Mouse (Mus musculus) limb, embryonic 13.5 days (tissue): ENCODE data around the gene Trim71. TPM values are rescaled to one million over a fixed set of nuclear protein-coding genes. Genes with fewer than 3 reads are reported as not detected.

Experiments
- ATAC-seq: fragments of 200-750 bp; cut with Nextera tagmentation; 2 replicates; pipeline ENCODE4 v1.8.0; 2017; ENCODE audit warnings: low read depth, moderate number of reproducible peaks, moderate TSS enrichment; ENCODE audit not compliant: low FRiP score
- H3K27ac ChIP-seq: fragments of 300-500 bp; sonication (generic); 2 replicates; pipeline ENCODE4 v1.5.1; 2015; ENCODE audit warnings: inconsistent platforms, mild to moderate bottlenecking, moderate library complexity
- H3K27me3 ChIP-seq: fragments of 300-500 bp; sonication (generic); 2 replicates; pipeline ENCODE4 v1.6.1; 2015; ENCODE audit warnings: mild to moderate bottlenecking, inconsistent platforms
- H3K36me3 ChIP-seq: fragments of 300-500 bp; sonication (generic); 2 replicates; pipeline ENCODE4 v1.6.1; 2015; ENCODE audit warnings: inconsistent platforms, mild to moderate bottlenecking, moderate library complexity
- H3K4me1 ChIP-seq: fragments of 300-500 bp; sonication (generic); 2 replicates; pipeline ENCODE4 v1.6.1; 2015; ENCODE audit warnings: inconsistent platforms
- H3K4me2 ChIP-seq: fragments of 300-500 bp; sonication (generic); replicated peaks from 2 replicates; pipeline ENCODE4 v1.6.1; 2015; ENCODE audit warnings: inconsistent platforms, mild to moderate bottlenecking, moderate library complexity
- H3K4me3 ChIP-seq: fragments of 300-500 bp; sonication (generic); 2 replicates; pipeline ENCODE4 v1.5.1; 2015; ENCODE audit warnings: moderate library complexity, mild to moderate bottlenecking, inconsistent platforms
- H3K9ac ChIP-seq: fragments of 300-500 bp; sonication (generic); 2 replicates; pipeline ENCODE4 v1.6.1; 2015; ENCODE audit warnings: mild to moderate bottlenecking, inconsistent platforms
- H3K9me3 ChIP-seq: fragments of 300-500 bp; sonication (generic); 2 replicates; pipeline ENCODE4 v1.6.1; 2016; ENCODE audit warnings: inconsistent platforms
- WGBS: fragments of 180-500 bp; shearing (Covaris S2); methylation state at CpG from one replicate; pipeline ENCODE4 v1.1.7; 2015; 5-methylcytosine and 5-hydroxymethylcytosine counted together
- polyA plus RNA-seq: library from polyadenylated mRNA; unstranded; fragments of >200 nt; fragmentation: Nextera tagmentation; extraction: Ambion mirVana; gene quantifications from 2 replicates; pipeline ENCODE4 v1.2.1, GENCODE M21; 2015

Gene Trim71
- polyA plus RNA-seq, 1 experiment from 2014 or later = 0.62 TPM

DNA sequence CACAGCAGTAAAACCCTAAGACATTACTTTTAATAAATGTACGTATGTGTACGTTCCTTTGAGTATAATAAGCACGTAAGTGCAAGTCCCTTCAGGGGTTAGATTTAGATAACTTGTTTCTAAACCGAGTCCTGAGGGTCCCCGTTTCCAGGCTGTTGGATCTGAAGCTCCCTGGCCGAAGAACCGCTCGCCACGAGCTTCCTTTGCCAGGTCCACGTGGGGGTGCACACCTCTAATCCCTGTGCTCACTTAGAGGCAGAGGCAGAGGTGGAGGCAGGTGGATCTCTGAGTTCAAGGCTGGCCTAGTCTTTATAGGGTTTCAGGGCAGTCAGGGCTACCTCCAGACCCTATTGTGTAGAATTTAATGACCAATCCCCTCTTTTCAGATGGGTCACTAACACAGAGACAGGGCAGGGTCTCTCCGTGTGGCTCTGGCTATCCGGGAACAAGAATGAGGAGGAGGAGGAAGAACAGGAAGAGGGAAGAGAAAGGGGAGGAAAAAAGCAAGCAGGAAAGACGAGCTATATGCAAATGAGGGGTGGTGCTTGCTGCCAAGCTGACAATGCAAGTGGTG lies 46.2 kb downstream of the Trim71 start:
- 83% methylated on average over 13 of the region's 13 CpGs for WGBS
- H3K27me3 ChIP-seq = no peaks in the 10 kb centered on the region
- peaks cover 8% of the 10 kb centered on the region; the same call in 1 of the 2 replicates for H3K4me1 ChIP-seq
- no peak for ATAC-seq
- H3K4me2 ChIP-seq = no peak overlapping the region
- no peak overlapping the region for H3K4me3 ChIP-seq
- H3K36me3 ChIP-seq = peaks cover 16% of the 10 kb centered on the region
- no peak overlapping the region for H3K9ac ChIP-seq
- H3K27ac ChIP-seq = no peak overlapping the region
- H3K9me3 ChIP-seq = peaks cover 11% of the 10 kb centered on the region

DNA sequence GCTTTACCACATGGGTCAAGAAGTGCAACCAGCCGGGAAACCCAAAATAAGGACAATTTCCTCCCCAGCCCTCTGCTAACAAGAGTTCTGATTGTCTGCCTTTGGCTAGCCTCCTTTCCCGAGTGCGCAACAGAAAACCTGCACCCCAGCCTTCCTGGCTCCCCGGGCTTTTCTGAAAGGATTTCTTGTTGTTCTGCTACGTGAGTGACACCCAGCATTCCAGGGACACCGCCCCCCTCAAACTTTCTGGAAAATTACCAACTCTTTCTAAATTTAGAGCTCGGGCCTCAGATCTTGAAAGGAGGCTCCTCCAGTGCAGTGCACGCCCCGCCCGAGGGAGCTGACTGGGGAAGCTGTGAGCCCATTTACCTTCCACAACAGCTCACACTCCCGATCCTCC lies 48.8 kb downstream of the Trim71 start, which contains the start of gene C130032M10Rik:
Gene C130032M10Rik, plus strand, starts transcription at position 334 of the 400 bp plus-strand sequence.
- Histone ChIP-seq H3K4me2 (no peak within 1 kb of the TSS), H3K27ac (peak within 1 kb of the TSS; percentile 12; the same call in 1 of the 2 replicates), H3K27me3 (no peaks in the 10 kb centered on the region), H3K4me3 (no peak within 1 kb of the TSS), H3K4me1 (peaks cover 8% of the 10 kb centered on the region; the same call in 1 of the 2 replicates), H3K9me3 (peaks cover 29% of the 10 kb centered on the region), H3K9ac (no peak within 1 kb of the TSS), H3K36me3 (peaks cover 36% of the 10 kb centered on the region)
- no peak for ATAC-seq
- 83% methylated on average over 11 of the region's 11 CpGs for WGBS

DNA sequence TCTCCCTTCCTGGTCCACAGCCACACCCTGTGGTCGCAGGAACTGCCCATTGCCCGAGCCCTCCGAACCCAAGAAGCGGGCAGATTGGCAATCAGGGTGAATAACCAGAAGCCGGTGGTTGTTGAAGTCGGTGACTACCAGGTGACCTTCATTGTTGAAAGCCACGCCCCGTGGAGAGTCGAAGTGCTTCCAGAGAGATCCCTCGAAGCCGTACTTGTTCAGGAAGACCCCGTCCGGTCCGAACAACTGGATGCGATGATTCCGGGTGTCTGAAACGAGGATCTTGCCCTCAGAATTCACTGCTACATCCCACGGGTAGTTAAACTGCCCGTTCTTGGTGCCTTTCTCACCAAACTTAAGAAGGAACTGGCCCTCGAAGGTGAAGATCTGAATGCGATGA lies 51.3 kb downstream of the Trim71 start:
- H3K4me2 ChIP-seq = no peak overlapping the region
- H3K27me3 ChIP-seq = no peaks in the 10 kb centered on the region
- no peak overlapping the region for H3K9ac ChIP-seq
- peaks cover 46% of the 10 kb centered on the region for H3K36me3 ChIP-seq
- H3K27ac ChIP-seq = no peak overlapping the region
- ATAC-seq = no peak
- 96% methylated on average over 21 of the region's 21 CpGs for WGBS
- H3K4me1 ChIP-seq = peaks cover 8% of the 10 kb centered on the region; the same call in 1 of the 2 replicates
- peaks cover 29% of the 10 kb centered on the region for H3K9me3 ChIP-seq
- no peak overlapping the region for H3K4me3 ChIP-seq

DNA sequence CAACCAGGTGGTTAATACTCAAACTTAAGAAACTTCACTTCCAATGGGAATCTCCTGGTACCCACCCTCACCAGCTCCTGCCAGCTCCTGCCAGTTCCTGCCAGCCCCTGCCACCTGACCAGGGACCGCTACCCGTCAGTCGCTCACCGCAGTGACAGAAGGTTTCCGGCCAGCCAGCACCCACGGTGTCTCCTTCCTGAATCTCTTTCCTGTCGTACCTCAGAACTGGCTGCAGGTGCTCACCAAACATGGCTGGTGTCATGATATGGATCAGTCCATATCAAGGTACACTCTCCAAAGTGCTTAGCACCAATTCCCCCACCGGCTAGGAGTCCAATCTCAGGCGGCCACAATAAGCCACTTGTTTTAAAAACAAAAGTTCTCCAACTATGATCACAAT lies 54.4 kb downstream of the Trim71 start:
- no peak overlapping the region for H3K4me3 ChIP-seq
- 91% methylated on average over 9 of the region's 9 CpGs for WGBS
- peaks cover 46% of the 10 kb centered on the region for H3K36me3 ChIP-seq
- H3K4me2 ChIP-seq = no peak overlapping the region
- ATAC-seq = no peak
- no peaks in the 10 kb centered on the region for H3K4me1 ChIP-seq
- peaks cover 29% of the 10 kb centered on the region for H3K9me3 ChIP-seq
- no peak overlapping the region for H3K9ac ChIP-seq
- H3K27me3 ChIP-seq = no peaks in the 10 kb centered on the region
- H3K27ac ChIP-seq = no peak overlapping the region

DNA sequence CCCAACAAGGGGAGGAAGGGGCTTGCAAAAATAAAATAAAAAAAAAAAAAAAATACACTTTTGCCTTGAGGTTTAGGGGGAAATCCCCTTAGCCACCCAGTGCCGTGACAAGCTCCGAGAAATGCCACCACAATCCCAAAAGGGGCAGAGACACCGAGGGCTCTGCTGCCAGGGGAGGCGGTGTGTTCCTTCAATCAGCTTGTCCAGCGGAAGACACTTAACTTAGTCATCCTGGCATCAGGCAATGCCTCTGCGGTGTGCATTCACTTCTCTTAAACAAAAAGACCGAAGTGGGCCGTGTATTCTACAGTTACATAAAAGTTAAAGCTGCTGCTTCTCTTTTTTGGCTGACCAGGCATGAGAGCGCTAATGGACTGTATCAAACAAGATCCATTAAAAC lies 56.7 kb downstream of the Trim71 start:
- Histone ChIP-seq H3K27me3 (no peaks in the 10 kb centered on the region), H3K4me1 (no peaks in the 10 kb centered on the region), H3K36me3 (peaks cover 24% of the 10 kb centered on the region), H3K4me2 (no peak overlapping the region), H3K9me3 (peaks cover 12% of the 10 kb centered on the region), H3K9ac (no peak overlapping the region), H3K4me3 (no peak overlapping the region), H3K27ac (no peak overlapping the region)
- ATAC-seq = no peak
- WGBS = 90% methylated on average over 9 of the region's 9 CpGs

DNA sequence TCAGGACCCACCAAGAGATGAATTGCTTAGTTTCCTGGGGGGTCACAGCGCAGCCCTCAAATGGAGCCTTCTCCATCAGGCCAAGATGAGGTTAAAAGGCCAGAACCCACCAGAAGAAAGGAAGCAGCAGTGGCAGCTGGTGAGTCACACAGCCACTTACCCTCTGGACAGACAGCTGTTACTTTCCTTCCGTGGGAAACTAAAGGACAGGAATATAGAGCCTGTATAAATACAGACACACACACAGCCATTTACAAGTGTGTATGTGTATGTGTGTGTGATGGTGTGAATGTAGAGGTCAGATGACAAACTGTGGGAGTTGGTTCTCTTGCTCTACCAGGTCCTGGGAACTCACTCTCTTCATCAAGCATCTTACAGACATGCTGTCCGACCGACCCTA lies 57.6 kb downstream of the Trim71 start:
- 84% methylated on average over 4 of the region's 4 CpGs for WGBS

DNA sequence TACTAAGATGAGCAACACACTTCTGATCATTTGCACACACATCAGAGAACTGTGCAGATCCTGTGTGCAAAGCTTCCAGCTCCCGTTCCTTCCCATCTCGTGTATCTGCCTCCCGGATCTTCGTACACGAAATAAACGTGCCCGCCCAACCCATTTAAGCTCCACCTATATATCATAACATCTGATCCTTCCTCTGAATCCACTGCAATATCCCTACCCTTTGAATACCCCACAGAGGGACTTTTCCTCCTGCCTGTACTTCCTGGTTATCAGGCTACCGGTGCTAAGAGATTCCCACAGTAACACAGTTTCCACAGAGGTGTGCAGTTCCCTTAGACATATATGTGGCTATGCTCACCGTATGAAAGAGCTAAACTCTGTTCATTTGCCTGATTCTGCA lies 59.4 kb downstream of the Trim71 start, which contains the start of gene Ccr4:
Gene Ccr4, minus strand, starts transcription at position 101 of the 400 bp plus-strand sequence.
- 80% methylated on average over 9 of the region's 9 CpGs for WGBS
- H3K27ac ChIP-seq = no peak within 1 kb of the TSS
- 0 out of 2 replicates have a peak, but pooled peaks cover 9% of the 10 kb centered on the region for H3K36me3 ChIP-seq
- no peak within 1 kb of the TSS for H3K4me3 ChIP-seq
- ATAC-seq = no peak
- no peak within 1 kb of the TSS for H3K9ac ChIP-seq
- no peak within 1 kb of the TSS for H3K4me2 ChIP-seq
- H3K4me1 ChIP-seq = no peaks in the 10 kb centered on the region
- 0 out of 2 replicates have a peak, but pooled peaks cover 4% of the 10 kb centered on the region for H3K9me3 ChIP-seq
- H3K27me3 ChIP-seq = no peaks in the 10 kb centered on the region

More for the DNA sequence above, 57.6 kb downstream of the Trim71 start:
- H3K27me3 ChIP-seq = no peaks in the 10 kb centered on the region
- H3K9ac ChIP-seq = no peak overlapping the region
- H3K4me1 ChIP-seq = no peaks in the 10 kb centered on the region
- peaks cover 17% of the 10 kb centered on the region for H3K36me3 ChIP-seq
- no peak overlapping the region for H3K27ac ChIP-seq
- no peak overlapping the region for H3K4me2 ChIP-seq
- 0 out of 2 replicates have a peak, but pooled peaks cover 8% of the 10 kb centered on the region for H3K9me3 ChIP-seq
- H3K4me3 ChIP-seq = no peak overlapping the region
- ATAC-seq = no peak

DNA sequence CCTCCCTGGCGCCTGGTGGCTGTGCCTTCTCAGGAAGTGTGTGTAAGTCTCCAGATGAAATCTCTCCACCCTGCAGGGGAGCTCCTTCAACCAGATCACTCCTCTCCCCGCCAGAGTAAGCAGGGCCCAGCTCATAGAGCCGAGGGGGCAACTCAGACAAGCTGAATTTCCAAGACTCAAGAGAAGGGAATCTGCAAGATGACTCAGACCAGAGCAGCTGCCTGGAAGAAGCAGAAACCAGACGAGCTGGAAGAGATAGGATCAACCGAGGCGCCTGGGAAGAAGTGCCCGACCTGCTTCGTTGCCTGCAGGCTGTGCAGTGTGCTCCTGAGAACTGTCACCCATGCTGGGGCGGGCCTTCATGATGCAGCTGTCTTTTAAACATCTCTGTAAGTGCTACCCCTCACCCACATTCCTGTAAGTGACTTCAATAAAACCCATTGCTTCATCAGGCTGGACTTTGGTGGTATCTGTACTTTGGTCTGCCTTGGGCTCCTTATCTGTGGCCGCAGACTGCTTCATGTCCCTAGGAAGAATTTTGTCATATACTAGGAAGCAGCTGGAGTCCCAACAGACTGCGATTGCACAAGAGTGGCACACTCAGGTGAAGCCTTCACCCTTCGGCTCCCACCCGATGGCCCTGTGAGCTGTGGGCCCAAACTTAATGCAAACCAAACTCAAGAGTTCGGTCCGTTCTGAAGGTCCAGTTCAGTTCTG lies 61.3 kb downstream of the Trim71 start:
- H3K9me3 ChIP-seq = 0 out of 2 replicates have a peak, but pooled peaks cover 4% of the 10 kb centered on the region
- no peak overlapping the region for H3K9ac ChIP-seq
- no peak overlapping the region for H3K4me3 ChIP-seq
- ATAC-seq = no peak
- H3K4me1 ChIP-seq = 0 out of 2 replicates have a peak, but pooled peaks cover 4% of the 10 kb centered on the region
- H3K27ac ChIP-seq = no peak overlapping the region
- H3K4me2 ChIP-seq = no peak overlapping the region
- no peaks in the 10 kb centered on the region for H3K36me3 ChIP-seq
- H3K27me3 ChIP-seq = no peaks in the 10 kb centered on the region
- 63% methylated on average over 15 of the region's 15 CpGs for WGBS

DNA sequence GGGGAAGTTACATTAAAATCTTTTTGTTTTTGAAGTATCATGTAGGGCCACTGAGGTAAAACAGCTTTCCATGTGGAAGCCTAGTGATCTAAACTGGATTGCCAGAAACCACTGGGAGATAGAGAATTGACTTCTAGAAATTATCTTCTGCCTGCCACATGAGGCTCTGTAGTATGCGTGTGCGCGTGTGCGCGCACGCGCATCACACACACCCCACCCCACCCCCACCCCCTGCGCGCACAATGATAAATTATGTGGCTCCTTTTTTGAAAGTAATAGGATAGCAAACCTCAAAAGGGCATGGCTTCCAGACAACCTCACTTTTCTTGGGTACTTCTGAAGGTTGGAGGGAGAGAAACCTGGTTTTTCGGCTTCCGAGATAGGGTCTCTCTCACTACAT lies 62.3 kb downstream of the Trim71 start:
- H3K36me3 ChIP-seq = no peaks in the 10 kb centered on the region
- 0 out of 2 replicates have a peak, but pooled peaks cover 4% of the 10 kb centered on the region for H3K9me3 ChIP-seq
- 0 out of 2 replicates have a peak, but pooled peaks cover 4% of the 10 kb centered on the region for H3K4me1 ChIP-seq
- H3K27ac ChIP-seq = no peak overlapping the region
- no peak for ATAC-seq
- no peak overlapping the region for H3K9ac ChIP-seq
- WGBS = 96% methylated on average over 11 of the region's 11 CpGs
- H3K4me3 ChIP-seq = no peak overlapping the region
- H3K27me3 ChIP-seq = no peaks in the 10 kb centered on the region
- no peak overlapping the region for H3K4me2 ChIP-seq

DNA sequence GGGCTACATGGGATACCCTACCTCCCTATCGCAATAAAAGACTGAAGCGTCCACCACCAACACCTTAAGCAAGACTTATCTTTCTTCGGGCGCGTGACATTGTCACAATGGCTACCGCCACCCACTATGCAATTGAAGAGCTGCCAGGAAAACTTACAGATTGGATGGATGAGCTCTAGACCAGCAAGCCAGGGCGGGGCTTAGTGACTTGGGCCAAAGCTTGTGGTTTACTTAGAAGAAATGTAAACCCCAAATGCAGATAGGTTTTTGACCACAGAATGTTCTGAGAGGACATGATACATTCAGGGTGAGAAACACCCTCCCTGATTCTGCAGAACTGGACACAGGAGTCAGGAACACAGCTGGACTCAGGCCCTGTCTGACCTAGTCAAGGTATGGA lies 63.1 kb downstream of the Trim71 start:
- no peak overlapping the region for H3K4me2 ChIP-seq
- no peak overlapping the region for H3K4me3 ChIP-seq
- no peak for ATAC-seq
- WGBS = 95% methylated on average over 7 of the region's 7 CpGs
- H3K27me3 ChIP-seq = no peaks in the 10 kb centered on the region
- 0 out of 2 replicates have a peak, but pooled peaks cover 4% of the 10 kb centered on the region for H3K4me1 ChIP-seq
- H3K27ac ChIP-seq = no peak overlapping the region
- H3K36me3 ChIP-seq = no peaks in the 10 kb centered on the region
- H3K9me3 ChIP-seq = 0 out of 2 replicates have a peak, but pooled peaks cover 4% of the 10 kb centered on the region
- no peak overlapping the region for H3K9ac ChIP-seq

DNA sequence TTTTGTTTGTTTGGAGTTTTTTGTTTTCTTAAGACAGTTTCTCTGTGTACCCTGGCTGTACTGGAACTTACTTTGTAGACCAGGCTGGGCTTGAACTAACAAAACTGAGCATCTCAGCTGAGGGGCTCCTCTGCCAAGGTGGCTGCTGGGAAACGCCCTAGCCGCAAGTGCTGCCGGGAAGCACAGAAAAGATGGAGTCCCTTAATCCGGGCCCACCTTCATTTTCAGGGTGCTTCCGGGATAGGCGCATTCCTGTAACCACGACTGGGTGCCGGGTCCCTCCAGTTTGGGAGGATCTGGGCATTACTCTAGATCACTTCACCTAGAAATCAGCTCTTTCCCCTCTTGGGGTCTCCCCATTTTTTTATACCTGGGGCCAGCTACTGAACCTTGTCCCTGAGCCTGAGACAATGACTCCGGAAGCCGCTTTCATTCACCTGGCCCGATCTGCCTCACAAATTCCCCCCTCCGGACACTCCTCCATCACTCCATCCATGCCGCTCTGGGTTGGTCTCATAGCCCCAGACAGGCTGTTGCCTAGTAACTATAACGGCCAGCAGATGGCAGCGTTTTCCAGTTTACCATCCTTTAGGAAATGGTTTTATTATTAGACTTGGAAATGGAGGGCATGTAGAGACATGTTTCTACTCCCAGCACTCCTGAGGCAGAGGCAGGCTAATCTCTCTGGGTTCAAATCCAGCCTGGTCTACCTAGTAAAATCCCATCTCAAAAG lies 64.2 kb downstream of the Trim71 start:
- no peak overlapping the region for H3K4me2 ChIP-seq

More for the DNA sequence above, 64.2 kb downstream of the Trim71 start:
- ATAC-seq = no peak
- H3K9ac ChIP-seq = no peak overlapping the region
- 0 out of 2 replicates have a peak, but pooled peaks cover 4% of the 10 kb centered on the region for H3K9me3 ChIP-seq
- H3K4me3 ChIP-seq = no peak overlapping the region
- no peaks in the 10 kb centered on the region for H3K27me3 ChIP-seq
- 20% methylated on average over 15 of the region's 15 CpGs for WGBS
- no peaks in the 10 kb centered on the region for H3K36me3 ChIP-seq
- H3K27ac ChIP-seq = no peak overlapping the region
- H3K4me1 ChIP-seq = 0 out of 2 replicates have a peak, but pooled peaks cover 4% of the 10 kb centered on the region
